Comparison of ENCODE assay signal across 13 mouse cellular contexts in the genomic region with DNA sequence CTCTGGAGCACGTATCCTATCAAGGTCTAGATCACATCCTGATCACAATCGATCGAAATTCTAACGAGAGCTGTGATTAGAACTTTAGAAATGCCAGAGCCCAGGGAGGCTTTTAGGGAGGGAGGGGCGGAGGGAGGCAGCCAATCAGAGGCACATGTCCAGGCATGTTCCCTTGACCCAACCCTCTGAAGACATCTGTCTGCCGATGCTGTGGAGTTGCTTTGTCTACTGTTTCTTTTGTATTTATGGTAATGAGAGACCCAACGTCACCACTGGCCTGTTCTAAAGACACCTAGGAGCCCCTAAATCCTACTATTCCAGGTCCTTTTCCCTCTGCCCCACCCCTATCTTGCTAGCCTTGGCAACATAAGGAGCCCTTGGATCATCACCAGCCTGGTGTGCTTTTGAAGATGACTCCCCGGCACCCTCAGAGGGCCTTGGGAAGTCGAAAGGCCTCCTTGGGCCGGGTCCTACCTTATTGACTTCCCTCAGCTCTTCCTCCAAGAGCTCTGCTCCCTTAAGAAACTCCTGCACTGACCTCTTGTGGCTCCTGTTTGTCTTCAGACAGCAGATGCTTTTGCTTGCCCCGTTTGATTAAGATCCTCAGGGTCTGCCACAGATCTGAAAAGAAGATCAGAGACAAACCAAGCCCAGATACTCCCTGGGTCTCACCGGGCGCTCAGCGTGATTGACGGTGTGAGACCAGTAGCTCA.
DNase-seq lines count a peak whose midpoint lies in the region; ATAC-seq lines count a peak whose summit lies in the region.
"Had no signal": no experiment of that assay in that cellular context is flagged by ENCODE, and none has a peak within 500 bp of the region (broad histone marks: within the 10 kb centered on the region; RNA-seq: fewer than 3 reads in every experiment).

No protein-coding gene starts in this region.

- H3K36me3 ChIP-seq in forebrain, embryonic 11.5 days (ENCODE audit: control insufficient read depth, insufficient read depth, low read length): no peaks in the 10 kb centered on the region
- no peaks in the 10 kb centered on the region for H3K36me3 ChIP-seq in forebrain, embryonic 14.5 days (ENCODE audit: control insufficient read depth, insufficient read depth, low read length)
- no peaks in the 10 kb centered on the region for H3K36me3 ChIP-seq in midbrain, embryonic 10.5 days
- no peaks in the 10 kb centered on the region for H3K36me3 ChIP-seq in midbrain, embryonic 16.5 days (ENCODE audit: control insufficient read depth, insufficient read depth, low read length)
- no peaks in the 10 kb centered on the region for H3K36me3 ChIP-seq in embryonic facial prominence, embryonic 13.5 days
- no peaks in the 10 kb centered on the region for H3K36me3 ChIP-seq in neural tube, embryonic 15.5 days
- no peaks in the 10 kb centered on the region for H3K36me3 ChIP-seq in heart, embryonic 12.5 days
- H3K36me3 ChIP-seq: liver, embryonic 12.5 days had no signal

- H3K4me3 ChIP-seq in forebrain, embryonic 11.5 days (ENCODE audit: low read depth, low read length): no peak overlapping the region
- H3K4me3 ChIP-seq in forebrain, embryonic 14.5 days (ENCODE audit: low read depth, low read length): no peak overlapping the region
- no peak overlapping the region for H3K4me3 ChIP-seq in midbrain, embryonic 10.5 days
- H3K4me3 ChIP-seq in midbrain, embryonic 16.5 days (ENCODE audit: low read depth, low read length): no peak overlapping the region
- no peak overlapping the region for H3K4me3 ChIP-seq in embryonic facial prominence, embryonic 13.5 days
- no peak overlapping the region for H3K4me3 ChIP-seq in neural tube, embryonic 15.5 days (replicated peaks)
- no peak overlapping the region for H3K4me3 ChIP-seq in heart, embryonic 12.5 days
- H3K4me3 ChIP-seq: liver, embryonic 12.5 days had no signal

- H3K4me1 ChIP-seq in forebrain, embryonic 11.5 days (replicated peaks; ENCODE audit: control insufficient read depth, insufficient read depth, low read length): peaks cover 10% of the 10 kb centered on the region; the same call in 1 of the 2 replicates
- H3K4me1 ChIP-seq in forebrain, embryonic 14.5 days (ENCODE audit: control insufficient read depth, insufficient read depth, low read length): peaks cover 5% of the 10 kb centered on the region; the same call in 1 of the 2 replicates
- peaks cover 21% of the 10 kb centered on the region for H3K4me1 ChIP-seq in midbrain, embryonic 10.5 days
- no peaks in the 10 kb centered on the region for H3K4me1 ChIP-seq in midbrain, embryonic 16.5 days (ENCODE audit: control insufficient read depth, insufficient read depth, low read length)
- peaks cover 23% of the 10 kb centered on the region for H3K4me1 ChIP-seq in embryonic facial prominence, embryonic 13.5 days
- peaks cover 22% of the 10 kb centered on the region for H3K4me1 ChIP-seq in neural tube, embryonic 15.5 days
- no peaks in the 10 kb centered on the region for H3K4me1 ChIP-seq in heart, embryonic 12.5 days (replicated peaks)

- ATAC-seq in forebrain, embryonic 11.5 days (replicated peaks; ENCODE audit: low FRiP score): 0 out of 2 replicates have a peak, but pooled peaks have one; percentile 15
- no peak for ATAC-seq in forebrain, embryonic 14.5 days
- no peak for ATAC-seq in midbrain, embryonic 16.5 days
- ATAC-seq in embryonic facial prominence, embryonic 13.5 days (ENCODE audit: insufficient number of reproducible peaks, insufficient read depth, low FRiP score, low TSS enrichment, low read depth): no peak
- ATAC-seq in neural tube, embryonic 15.5 days (ENCODE audit: low FRiP score): no peak
- no peak for ATAC-seq in heart, embryonic 12.5 days (ENCODE audit: insufficient number of reproducible peaks, low FRiP score)
- ATAC-seq: liver, embryonic 12.5 days had no signal

- H3K4me2 ChIP-seq in forebrain, embryonic 11.5 days (ENCODE audit: low read depth, low read length, severe bottlenecking): no peak overlapping the region
- H3K4me2 ChIP-seq in forebrain, embryonic 14.5 days (ENCODE audit: low read length): no peak overlapping the region
- H3K4me2 ChIP-seq in midbrain, embryonic 16.5 days (ENCODE audit: low read length): no peak overlapping the region
- no peak overlapping the region for H3K4me2 ChIP-seq in embryonic facial prominence, embryonic 13.5 days
- H3K4me2 ChIP-seq in neural tube, embryonic 15.5 days: no peak overlapping the region
- H3K4me2 ChIP-seq in heart, embryonic 12.5 days: no peak overlapping the region
- H3K4me2 ChIP-seq: liver, embryonic 12.5 days had no signal

- 57% methylated on average over 15 of the region's 15 CpGs for WGBS in forebrain, embryonic 11.5 days
- 47% methylated on average over 15 of the region's 15 CpGs for WGBS in forebrain, embryonic 14.5 days
- WGBS in midbrain, embryonic 10.5 days: 51% methylated on average over 15 of the region's 15 CpGs
- WGBS in midbrain, embryonic 16.5 days: 46% methylated on average over 15 of the region's 15 CpGs
- 47% methylated on average over 15 of the region's 15 CpGs for WGBS in embryonic facial prominence, embryonic 13.5 days
- 49% methylated on average over 15 of the region's 15 CpGs for WGBS in neural tube, embryonic 15.5 days
- 47% methylated on average over 15 of the region's 15 CpGs for WGBS in heart, embryonic 12.5 days

- H3K9me3 ChIP-seq in forebrain, embryonic 11.5 days (ENCODE audit: control insufficient read depth, low read length): no peaks in the 10 kb centered on the region
- H3K9me3 ChIP-seq in forebrain, embryonic 14.5 days (replicated peaks; ENCODE audit: control insufficient read depth, low read length): no peaks in the 10 kb centered on the region
- H3K9me3 ChIP-seq in midbrain, embryonic 10.5 days (replicated peaks): no peaks in the 10 kb centered on the region
- H3K9me3 ChIP-seq in midbrain, embryonic 16.5 days (replicated peaks; ENCODE audit: control insufficient read depth, low read length, poor library complexity, severe bottlenecking): no peaks in the 10 kb centered on the region
- no peaks in the 10 kb centered on the region for H3K9me3 ChIP-seq in embryonic facial prominence, embryonic 13.5 days
- no peaks in the 10 kb centered on the region for H3K9me3 ChIP-seq in neural tube, embryonic 15.5 days (replicated peaks)
- H3K9me3 ChIP-seq in heart, embryonic 12.5 days (replicated peaks): no peaks in the 10 kb centered on the region
- H3K9me3 ChIP-seq: liver, embryonic 12.5 days had no signal

- DNase-seq in forebrain, embryonic 11.5 days (ENCODE audit: low spot score): no peak
- DNase-seq in forebrain, embryonic 14.5 days (ENCODE audit: low spot score): no peak
- DNase-seq in midbrain, embryonic 10.5 days (ENCODE audit: low spot score): peak; percentile 27
- no peak for DNase-seq in T-cell, adult 2 months (ENCODE audit: low spot score)
- DNase-seq: adrenal gland, postnatal 36 days; kidney, adult 11 months; layer of hippocampus, adult 9-11 months; thymus, postnatal 36 days had no signal

- no peaks in the 10 kb centered on the region for H3K27me3 ChIP-seq in forebrain, embryonic 11.5 days (ENCODE audit: control insufficient read depth, insufficient read depth, low read length)
- H3K27me3 ChIP-seq in forebrain, embryonic 14.5 days (replicated peaks; ENCODE audit: control insufficient read depth, insufficient read depth, low read length): no peaks in the 10 kb centered on the region
- no peaks in the 10 kb centered on the region for H3K27me3 ChIP-seq in midbrain, embryonic 10.5 days (ENCODE audit: low read depth, poor library complexity, severe bottlenecking)
- no peaks in the 10 kb centered on the region for H3K27me3 ChIP-seq in midbrain, embryonic 16.5 days (ENCODE audit: control insufficient read depth, insufficient read depth, low read depth, low read length)
- H3K27me3 ChIP-seq in embryonic facial prominence, embryonic 13.5 days: no peaks in the 10 kb centered on the region; the same call in 1 of the 2 replicates
- H3K27me3 ChIP-seq in neural tube, embryonic 15.5 days (replicated peaks): no peaks in the 10 kb centered on the region
- H3K27me3 ChIP-seq in heart, embryonic 12.5 days (replicated peaks): peaks cover 35% of the 10 kb centered on the region

- no peak overlapping the region for H3K9ac ChIP-seq in forebrain, embryonic 11.5 days (ENCODE audit: low read length)
- H3K9ac ChIP-seq in forebrain, embryonic 14.5 days (ENCODE audit: low read length): no peak overlapping the region
- no peak overlapping the region for H3K9ac ChIP-seq in midbrain, embryonic 16.5 days (ENCODE audit: low read depth, low read length)
- 0 out of 2 replicates have a peak overlapping the region, but pooled peaks have one; percentile 11 for H3K9ac ChIP-seq in embryonic facial prominence, embryonic 13.5 days
- H3K9ac ChIP-seq in neural tube, embryonic 15.5 days (replicated peaks): no peak overlapping the region
- H3K9ac ChIP-seq in heart, embryonic 12.5 days: no peak overlapping the region
- H3K9ac ChIP-seq: liver, embryonic 12.5 days had no signal

- no peak overlapping the region for H3K27ac ChIP-seq in forebrain, embryonic 11.5 days (ENCODE audit: low read depth, low read length)
- H3K27ac ChIP-seq in forebrain, embryonic 14.5 days (ENCODE audit: low read depth, low read length): no peak overlapping the region
- H3K27ac ChIP-seq in midbrain, embryonic 10.5 days (replicated peaks): peak overlapping the region; percentile 75
- H3K27ac ChIP-seq in midbrain, embryonic 16.5 days (ENCODE audit: low read length): no peak overlapping the region
- no peak overlapping the region for H3K27ac ChIP-seq in embryonic facial prominence, embryonic 13.5 days
- 0 out of 2 replicates have a peak overlapping the region, but pooled peaks have one; percentile 28 for H3K27ac ChIP-seq in neural tube, embryonic 15.5 days (replicated peaks)
- no peak overlapping the region for H3K27ac ChIP-seq in heart, embryonic 12.5 days (ENCODE audit: poor library complexity, severe bottlenecking)
- H3K27ac ChIP-seq: liver, embryonic 12.5 days had no signal

Comparison
In these comparisons a context has a peak if more than half of its experiments do, and no peak if none do; other contexts are left out.
1. H3K27ac ChIP-seq: peak in midbrain, embryonic 10.5 days (single experiment) and neural tube, embryonic 15.5 days (single experiment); none in forebrain, embryonic 11.5 days (single experiment), forebrain, embryonic 14.5 days (single experiment), midbrain, embryonic 16.5 days (single experiment), embryonic facial prominence, embryonic 13.5 days (single experiment) and heart, embryonic 12.5 days (single experiment).